Mouse (Mus musculus) spleen, adult 2 months (tissue): ENCODE data around the gene 1700015F17Rik. TPM values are rescaled to one million over a fixed set of nuclear protein-coding genes. Genes with fewer than 3 reads are reported as not detected.

Experiments
- DNase-seq, 2 experiments: peaks; one replicate each; pipeline versions ENCODE4 v3.0.0 to v3.0.0-alpha.2; 2012 to 2021; ENCODE audit warnings: low spot score in 2 of 2, low read depth in 1 of 2
- H3K27ac ChIP-seq: fragments of 200-500 bp; 2 replicates; pipeline ENCODE4 v1.5.1; 2012; ENCODE audit warnings: low read length, inconsistent platforms; ENCODE audit not compliant: insufficient read depth
- H3K27me3 ChIP-seq: fragments of 200-500 bp; 2 replicates; pipeline ENCODE4 v1.6.1; 2012; ENCODE audit warnings: mild to moderate bottlenecking, moderate library complexity, low read length, inconsistent platforms; ENCODE audit not compliant: control insufficient read depth, insufficient read depth
- H3K36me3 ChIP-seq: fragments of 200-500 bp; 2 replicates; pipeline ENCODE4 v1.6.1; 2012; ENCODE audit warnings: mild to moderate bottlenecking, low read length, inconsistent platforms; ENCODE audit not compliant: control insufficient read depth, insufficient read depth
- H3K4me1 ChIP-seq: fragments of 200-500 bp; 2 replicates; pipeline ENCODE4 v1.6.1; 2011; ENCODE audit warnings: inconsistent platforms; ENCODE audit not compliant: control insufficient read depth, insufficient read depth, insufficient read length
- H3K4me3 ChIP-seq: fragments of 200-500 bp; 2 replicates; pipeline ENCODE4 v1.5.1; 2011; ENCODE audit warnings: mild to moderate bottlenecking, inconsistent platforms; ENCODE audit not compliant: insufficient read depth, insufficient read length; ENCODE audit errors: extremely low read depth
- CTCF ChIP-seq: fragments of 200-500 bp; IDR thresholded peaks from 2 replicates; pipeline ENCODE4 v1.5.1; 2011; ENCODE audit warnings: mild to moderate bottlenecking, inconsistent platforms; ENCODE audit not compliant: insufficient read depth, insufficient read length, insufficient replicate concordance; ENCODE audit errors: extremely low read depth
- POLR2A ChIP-seq: fragments of 200-500 bp; IDR thresholded peaks from 2 replicates; pipeline ENCODE4 v1.6.1; 2011; ENCODE audit warnings: low read depth, low read length, inconsistent platforms
- WGBS: fragments of 180-500 bp; shearing (Covaris S2); methylation state at CpG from one replicate; pipeline ENCODE4 v1.1.7; 2018; 5-methylcytosine and 5-hydroxymethylcytosine counted together
- polyA plus RNA-seq: library from polyadenylated mRNA; depleted of rRNA; stranded (reverse); fragments of >200 nt; gene quantifications from 2 replicates; pipeline ENCODE4 v1.2.3, GENCODE M21; 2012

1700015F17Rik gene
- polyA plus RNA-seq, 1 experiment = not detected

GRCm38 (mm10) chr5:5492163-5492562 lies 13.2 kb upstream of the 1700015F17Rik start:
- Histone ChIP-seq H3K4me1 (no peaks in the 10 kb centered on the region), H3K27ac (no peak overlapping the region), H3K27me3 (no peaks in the 10 kb centered on the region), H3K4me3 (no peak overlapping the region), H3K36me3 (no peaks in the 10 kb centered on the region)
- no peak for TF ChIP-seq CTCF
- TF ChIP-seq POLR2A = no peak
- WGBS = 91% methylated on average over 4 of the region's 4 CpGs
- no peak for DNase-seq

- DNase-seq = no peak
- TF ChIP-seq POLR2A (no peak), CTCF (no peak)
- 70% methylated on average over 3 of the region's 3 CpGs for WGBS
- no peak overlapping the region for H3K27ac ChIP-seq
- no peaks in the 10 kb centered on the region for H3K36me3 ChIP-seq
- no peaks in the 10 kb centered on the region for H3K4me1 ChIP-seq
- no peaks in the 10 kb centered on the region for H3K27me3 ChIP-seq
- H3K4me3 ChIP-seq = no peak overlapping the region
Observed at GRCm38 (mm10) chr5:5486071-5486470, 7.1 kb upstream of the 1700015F17Rik start.

GRCm38 (mm10) chr5:5483254-5483858 lies 4.4 kb upstream of the 1700015F17Rik start:
- Histone ChIP-seq H3K27ac (no peak overlapping the region), H3K36me3 (no peaks in the 10 kb centered on the region), H3K27me3 (no peaks in the 10 kb centered on the region), H3K4me3 (no peak overlapping the region), H3K4me1 (no peaks in the 10 kb centered on the region)
- WGBS = 80% methylated on average over 9 of the region's 9 CpGs
- no peak for TF ChIP-seq CTCF
- no peak for TF ChIP-seq POLR2A
- no peak for DNase-seq

- Histone ChIP-seq H3K36me3 (no peaks in the 10 kb centered on the region), H3K27me3 (no peaks in the 10 kb centered on the region), H3K4me3 (no peak overlapping the region), H3K4me1 (no peaks in the 10 kb centered on the region), H3K27ac (no peak overlapping the region)
- 6% methylated on average over 1 of the region's 1 CpGs for WGBS
- no peak for DNase-seq
- no peak for TF ChIP-seq POLR2A
- no peak for TF ChIP-seq CTCF
Observed at GRCm38 (mm10) chr5:5481662-5482061, 2.7 kb upstream of the 1700015F17Rik start.

- no peak for DNase-seq
- H3K4me3 ChIP-seq = no peak overlapping the region
- TF ChIP-seq CTCF = no peak
- no peak for TF ChIP-seq POLR2A
- no peaks in the 10 kb centered on the region for H3K4me1 ChIP-seq
- H3K36me3 ChIP-seq = no peaks in the 10 kb centered on the region
- no peaks in the 10 kb centered on the region for H3K27me3 ChIP-seq
- no peak overlapping the region for H3K27ac ChIP-seq
- 88% methylated on average over 4 of the region's 4 CpGs for WGBS
Observed at GRCm38 (mm10) chr5:5476133-5476532, 2.8 kb downstream of the 1700015F17Rik start.

- Histone ChIP-seq H3K4me1 (no peaks in the 10 kb centered on the region), H3K27ac (no peak overlapping the region), H3K27me3 (no peaks in the 10 kb centered on the region), H3K4me3 (no peak overlapping the region), H3K36me3 (no peaks in the 10 kb centered on the region)
- TF ChIP-seq CTCF = no peak
- no peak for TF ChIP-seq POLR2A
- 66% methylated on average over 1 of the region's 1 CpGs for WGBS
- no peak for DNase-seq
Observed at GRCm38 (mm10) chr5:5465256-5465655, 13.7 kb downstream of the 1700015F17Rik start.

- Histone ChIP-seq H3K27me3 (no peaks in the 10 kb centered on the region; the same call in 1 of the 2 replicates), H3K36me3 (no peaks in the 10 kb centered on the region), H3K4me3 (no peak overlapping the region), H3K4me1 (no peaks in the 10 kb centered on the region), H3K27ac (no peak overlapping the region)
- TF ChIP-seq CTCF (no peak), POLR2A (no peak)
- DNase-seq = no peak
- WGBS = 80% methylated on average over 5 of the region's 5 CpGs
Observed at GRCm38 (mm10) chr5:5431746-5432438, 47.1 kb downstream of the 1700015F17Rik start.
